13 mouse cellular contexts compared by ENCODE assay signal in the genomic region with DNA sequence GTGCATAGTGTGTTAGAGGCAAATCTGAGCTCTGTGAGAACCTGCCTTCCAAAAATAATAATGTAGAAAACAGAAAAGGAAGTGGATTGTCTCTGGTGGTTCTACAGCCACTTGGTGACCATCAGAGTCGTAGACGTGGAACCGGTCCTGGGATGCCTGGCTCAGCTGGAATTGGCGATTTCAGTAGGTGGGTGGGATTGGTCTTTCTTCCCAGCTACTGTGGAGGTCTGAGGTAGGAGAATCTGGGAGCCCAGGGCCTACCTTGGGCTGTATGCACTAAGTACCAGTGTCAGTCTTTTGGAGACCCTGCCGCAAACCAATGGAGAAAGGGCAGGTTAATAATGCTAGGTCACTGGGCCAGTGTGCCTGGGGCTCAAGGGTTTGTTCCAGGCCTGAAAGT. TPM values are rescaled to one million over a fixed set of nuclear protein-coding genes. Genes with fewer than 3 reads are reported as not detected.
DNase-seq lines count a peak whose midpoint lies in the region; ATAC-seq and TF ChIP-seq lines count a peak whose summit lies in the region.
"Had no signal": no experiment of that assay in that cellular context is flagged by ENCODE, and none has a peak within 500 bp of the region (broad histone marks: within the 10 kb centered on the region; RNA-seq: fewer than 3 reads in every experiment).

No protein-coding gene starts in this region.

- TF ChIP-seq POLR2A in heart, adult 2 months (IDR thresholded peaks at IDR 0.05; ENCODE audit: insufficient read depth, low read depth, low read length): no peak

- no peaks in the 10 kb centered on the region for H3K79me2 ChIP-seq in heart, adult 2 months (replicated peaks; ENCODE audit: control insufficient read depth, insufficient read depth, low read length)

- H3K4me2 ChIP-seq in embryonic facial prominence, embryonic 12.5 days (replicated peaks): peak overlapping the region; percentile 77
- H3K4me2 ChIP-seq in midbrain, embryonic 11.5 days: no peak overlapping the region; the same call in 1 of the 2 replicates
- H3K4me2 ChIP-seq in hindbrain, embryonic 16.5 days (ENCODE audit: low read length): peak overlapping the region; percentile 69
- H3K4me2 ChIP-seq in neural tube, embryonic 15.5 days: peak overlapping the region; percentile 84
- no peak overlapping the region for H3K4me2 ChIP-seq in liver, embryonic 12.5 days

- no peak overlapping the region; the same call in 1 of the 2 replicates for H3K9ac ChIP-seq in embryonic facial prominence, embryonic 12.5 days
- no peak overlapping the region for H3K9ac ChIP-seq in midbrain, embryonic 11.5 days (ENCODE audit: low read length)
- peak overlapping the region; percentile 82; the same call in 1 of the 2 replicates for H3K9ac ChIP-seq in hindbrain, embryonic 16.5 days (ENCODE audit: low read depth, low read length)
- no peak overlapping the region; the same call in 1 of the 2 replicates for H3K9ac ChIP-seq in neural tube, embryonic 15.5 days (replicated peaks)
- H3K9ac ChIP-seq in liver, embryonic 12.5 days: no peak overlapping the region
- no peak overlapping the region for H3K9ac ChIP-seq in heart, adult 2 months (ENCODE audit: low read depth, low read length)

- intact Hi-C loops in heart, adult 2 months (cut with DNase I): loop anchor here (5.0 kb wide), 1 partner anchor 96 kb away; no protein-coding TSS in a partner anchor

- DNase-seq in embryonic facial prominence, embryonic 10.5 days (ENCODE audit: low spot score): no peak
- no peak for DNase-seq in midbrain, embryonic 10.5 days (ENCODE audit: low spot score)
- DNase-seq in midbrain, embryonic 11.5 days (ENCODE audit: low spot score, missing footprints): no peak
- no peak for DNase-seq in heart, adult 2 months
- DNase-seq: kidney, adult 2 months had no signal

- peak overlapping the region; percentile 48 for H3K4me3 ChIP-seq in embryonic facial prominence, embryonic 12.5 days
- H3K4me3 ChIP-seq in embryonic facial prominence, embryonic 10.5 days: no peak overlapping the region; the same call in 1 of the 2 replicates
- H3K4me3 ChIP-seq in midbrain, embryonic 10.5 days: peak overlapping the region; percentile 63; the same call in 1 of the 2 replicates
- no peak overlapping the region for H3K4me3 ChIP-seq in midbrain, embryonic 11.5 days (ENCODE audit: low read depth, low read length)
- peak overlapping the region; percentile 69 for H3K4me3 ChIP-seq in hindbrain, embryonic 16.5 days (ENCODE audit: low read length)
- peak overlapping the region; percentile 60 for H3K4me3 ChIP-seq in neural tube, embryonic 15.5 days (replicated peaks)
- H3K4me3 ChIP-seq in liver, embryonic 12.5 days: no peak overlapping the region
- H3K4me3 ChIP-seq in heart, adult 2 months: no peak overlapping the region

- ATAC-seq in embryonic facial prominence, embryonic 12.5 days (ENCODE audit: insufficient number of reproducible peaks, insufficient read depth, low FRiP score, low TSS enrichment): no peak
- no peak for ATAC-seq in midbrain, embryonic 11.5 days (ENCODE audit: low FRiP score)
- ATAC-seq in hindbrain, embryonic 16.5 days: no peak
- no peak for ATAC-seq in neural tube, embryonic 15.5 days (ENCODE audit: low FRiP score)
- no peak for ATAC-seq in liver, embryonic 12.5 days

- TF ChIP-seq CTCF in heart, adult 2 months (IDR thresholded peaks at IDR 0.05): no peak

- TF ChIP-seq EP300 in heart, adult 2 months (IDR thresholded peaks at IDR 0.05; ENCODE audit: insufficient read depth, low read depth, low read length): no peak

- peaks cover 12% of the 10 kb centered on the region; the same call in 1 of the 2 replicates for H3K4me1 ChIP-seq in embryonic facial prominence, embryonic 12.5 days
- peaks cover 23% of the 10 kb centered on the region for H3K4me1 ChIP-seq in embryonic facial prominence, embryonic 10.5 days
- H3K4me1 ChIP-seq in midbrain, embryonic 10.5 days: peaks cover 36% of the 10 kb centered on the region
- H3K4me1 ChIP-seq in midbrain, embryonic 11.5 days (ENCODE audit: control insufficient read depth, insufficient read depth, low read length): peaks cover 15% of the 10 kb centered on the region
- peaks cover 23% of the 10 kb centered on the region for H3K4me1 ChIP-seq in hindbrain, embryonic 16.5 days (ENCODE audit: control insufficient read depth, insufficient read depth, low read depth, low read length)
- H3K4me1 ChIP-seq in neural tube, embryonic 15.5 days: peaks cover 49% of the 10 kb centered on the region
- H3K4me1 ChIP-seq in liver, embryonic 12.5 days: peaks cover 23% of the 10 kb centered on the region
- H3K4me1 ChIP-seq in heart, adult 2 months (ENCODE audit: control insufficient read depth, insufficient read depth, low read length): no peaks in the 10 kb centered on the region

- no peak overlapping the region for H3K27ac ChIP-seq in embryonic facial prominence, embryonic 12.5 days
- no peak overlapping the region for H3K27ac ChIP-seq in embryonic facial prominence, embryonic 10.5 days (replicated peaks)
- H3K27ac ChIP-seq in midbrain, embryonic 10.5 days (replicated peaks): no peak overlapping the region
- H3K27ac ChIP-seq in midbrain, embryonic 11.5 days (ENCODE audit: low read depth, low read length): no peak overlapping the region
- H3K27ac ChIP-seq in hindbrain, embryonic 16.5 days (ENCODE audit: low read depth, low read length): no peak overlapping the region
- H3K27ac ChIP-seq in neural tube, embryonic 15.5 days (replicated peaks): no peak overlapping the region
- H3K27ac ChIP-seq in liver, embryonic 12.5 days: no peak overlapping the region
- H3K27ac ChIP-seq in heart, adult 2 months: no peak overlapping the region
- H3K27ac ChIP-seq: macrophage had no signal

- H3K36me3 ChIP-seq in embryonic facial prominence, embryonic 12.5 days: 0 out of 2 replicates have a peak, but pooled peaks cover 11% of the 10 kb centered on the region
- peaks cover 37% of the 10 kb centered on the region for H3K36me3 ChIP-seq in embryonic facial prominence, embryonic 10.5 days (replicated peaks)
- peaks cover 16% of the 10 kb centered on the region for H3K36me3 ChIP-seq in midbrain, embryonic 10.5 days
- no peaks in the 10 kb centered on the region for H3K36me3 ChIP-seq in midbrain, embryonic 11.5 days (ENCODE audit: control insufficient read depth, insufficient read depth, low read length)
- H3K36me3 ChIP-seq in hindbrain, embryonic 16.5 days (ENCODE audit: control insufficient read depth, insufficient read depth, low read length): peaks cover 4% of the 10 kb centered on the region; the same call in 1 of the 2 replicates
- H3K36me3 ChIP-seq in neural tube, embryonic 15.5 days: peaks cover 7% of the 10 kb centered on the region
- peaks cover 12% of the 10 kb centered on the region for H3K36me3 ChIP-seq in liver, embryonic 12.5 days
- no peaks in the 10 kb centered on the region for H3K36me3 ChIP-seq in heart, adult 2 months (ENCODE audit: control insufficient read depth, insufficient read depth, low read length)

- peaks cover 29% of the 10 kb centered on the region for H3K27me3 ChIP-seq in embryonic facial prominence, embryonic 12.5 days
- H3K27me3 ChIP-seq in embryonic facial prominence, embryonic 10.5 days (replicated peaks; ENCODE audit: low read depth, poor library complexity, severe bottlenecking): peaks cover 49% of the 10 kb centered on the region
- peaks cover 35% of the 10 kb centered on the region for H3K27me3 ChIP-seq in midbrain, embryonic 10.5 days (ENCODE audit: low read depth, poor library complexity, severe bottlenecking)
- peaks cover 23% of the 10 kb centered on the region for H3K27me3 ChIP-seq in midbrain, embryonic 11.5 days (ENCODE audit: control insufficient read depth, insufficient read depth, low read length)
- H3K27me3 ChIP-seq in hindbrain, embryonic 16.5 days (replicated peaks; ENCODE audit: control insufficient read depth, insufficient read depth, low read length): no peaks in the 10 kb centered on the region
- H3K27me3 ChIP-seq in neural tube, embryonic 15.5 days (replicated peaks): peaks cover 6% of the 10 kb centered on the region; the same call in 1 of the 2 replicates
- peaks cover 65% of the 10 kb centered on the region for H3K27me3 ChIP-seq in liver, embryonic 12.5 days (replicated peaks)
- no peaks in the 10 kb centered on the region for H3K27me3 ChIP-seq in heart, adult 2 months (ENCODE audit: control insufficient read depth, insufficient read depth, low read length)

- H3K9me3 ChIP-seq in embryonic facial prominence, embryonic 12.5 days: no peaks in the 10 kb centered on the region
- no peaks in the 10 kb centered on the region for H3K9me3 ChIP-seq in embryonic facial prominence, embryonic 10.5 days
- no peaks in the 10 kb centered on the region for H3K9me3 ChIP-seq in midbrain, embryonic 10.5 days (replicated peaks)
- no peaks in the 10 kb centered on the region for H3K9me3 ChIP-seq in midbrain, embryonic 11.5 days (ENCODE audit: control insufficient read depth, low read length)
- no peaks in the 10 kb centered on the region for H3K9me3 ChIP-seq in hindbrain, embryonic 16.5 days (ENCODE audit: control insufficient read depth, low read length)
- no peaks in the 10 kb centered on the region for H3K9me3 ChIP-seq in neural tube, embryonic 15.5 days (replicated peaks)
- no peaks in the 10 kb centered on the region for H3K9me3 ChIP-seq in liver, embryonic 12.5 days (replicated peaks)

- 88% methylated on average over 5 of the region's 5 CpGs for WGBS in embryonic facial prominence, embryonic 12.5 days
- WGBS in embryonic facial prominence, embryonic 10.5 days: 86% methylated on average over 5 of the region's 5 CpGs
- WGBS in midbrain, embryonic 10.5 days: 91% methylated on average over 5 of the region's 5 CpGs
- WGBS in midbrain, embryonic 11.5 days: 85% methylated on average over 5 of the region's 5 CpGs
- WGBS in hindbrain, embryonic 16.5 days: 87% methylated on average over 5 of the region's 5 CpGs
- WGBS in neural tube, embryonic 15.5 days: 91% methylated on average over 5 of the region's 5 CpGs
- 74% methylated on average over 5 of the region's 5 CpGs for WGBS in liver, embryonic 12.5 days (ENCODE audit: insufficient replicate concordance)
- WGBS in heart, adult 2 months: 74% methylated on average over 5 of the region's 5 CpGs

RNA-seq across cellular contexts. Expression of a gene that starts 2.0 kb away (rescaled TPM):
- polyA plus RNA-seq in embryonic facial prominence, embryonic 12.5 days (2016; fragmentation: Nextera tagmentation; extraction: Ambion mirVana): 7.7 and 9.8 TPM in 2 replicates
- polyA plus RNA-seq in embryonic facial prominence, embryonic 10.5 days (2016; fragmentation: Nextera tagmentation; extraction: Ambion mirVana): 4.0 and 4.1 TPM in 2 replicates
- 4.0 and 4.1 TPM in 2 replicates for polyA plus RNA-seq in midbrain, embryonic 10.5 days (2016; fragmentation: Nextera tagmentation; extraction: Ambion mirVana)
- 3.7 and 4.0 TPM in 2 replicates for polyA plus RNA-seq in midbrain, embryonic 11.5 days (2014; fragmentation: Nextera tagmentation; extraction: Ambion mirVana)
- polyA plus RNA-seq in hindbrain, embryonic 16.5 days (2015; fragmentation: Nextera tagmentation; extraction: Ambion mirVana): 5.8 and 6.3 TPM in 2 replicates
- polyA plus RNA-seq in neural tube, embryonic 15.5 days (2015; fragmentation: Nextera tagmentation; extraction: Ambion mirVana): 7.6 and 8.0 TPM in 2 replicates
- polyA plus RNA-seq in liver, embryonic 12.5 days (2016; fragmentation: Nextera tagmentation; extraction: Ambion mirVana): 1.3 and 1.7 TPM in 2 replicates
- total RNA-seq in heart, adult 2 months (2021): 1 to 10 TPM; 3.5 to 3.9 TPM
- polyA plus RNA-seq in heart, adult 2 months (2012; rRNA removed): 3.4 and 4.0 TPM in 2 replicates

RNA-seq across cellular contexts. Expression of a gene that starts 5.8 kb away (rescaled TPM):
- not detected in 2 replicates for polyA plus RNA-seq in embryonic facial prominence, embryonic 12.5 days (2016; fragmentation: Nextera tagmentation; extraction: Ambion mirVana)
- polyA plus RNA-seq in embryonic facial prominence, embryonic 10.5 days (2016; fragmentation: Nextera tagmentation; extraction: Ambion mirVana): not detected in 2 replicates
- 0.07 and 0.16 TPM in 2 replicates for polyA plus RNA-seq in midbrain, embryonic 10.5 days (2016; fragmentation: Nextera tagmentation; extraction: Ambion mirVana)
- 0.10 TPM in 2 replicates for polyA plus RNA-seq in midbrain, embryonic 11.5 days (2014; fragmentation: Nextera tagmentation; extraction: Ambion mirVana)
- polyA plus RNA-seq in hindbrain, embryonic 16.5 days (2015; fragmentation: Nextera tagmentation; extraction: Ambion mirVana): 0.65 and 0.85 TPM in 2 replicates
- polyA plus RNA-seq in neural tube, embryonic 15.5 days (2015; fragmentation: Nextera tagmentation; extraction: Ambion mirVana): 0.84 and 0.93 TPM in 2 replicates
- not detected in 2 replicates for polyA plus RNA-seq in liver, embryonic 12.5 days (2016; fragmentation: Nextera tagmentation; extraction: Ambion mirVana)
- not detected for total RNA-seq in heart, adult 2 months (2021)
- polyA plus RNA-seq in heart, adult 2 months (2012; rRNA removed): 0.08 TPM in 1 of 2 replicates, not detected in the other
- total RNA-seq: adrenal gland, postnatal 14 days had no signal
- polyA plus RNA-seq: heart, embryonic 11.5 days; kidney, adult 2 months; macrophage had no signal

RNA-seq across cellular contexts. Expression of a gene that starts 10.8 kb away (rescaled TPM):
- 47.1 and 48.6 TPM in 2 replicates for polyA plus RNA-seq in embryonic facial prominence, embryonic 12.5 days (2016; fragmentation: Nextera tagmentation; extraction: Ambion mirVana)
- polyA plus RNA-seq in embryonic facial prominence, embryonic 10.5 days (2016; fragmentation: Nextera tagmentation; extraction: Ambion mirVana): 25.0 and 25.7 TPM in 2 replicates
- 21.4 and 23.5 TPM in 2 replicates for polyA plus RNA-seq in midbrain, embryonic 10.5 days (2016; fragmentation: Nextera tagmentation; extraction: Ambion mirVana)
- 24.1 and 26.5 TPM in 2 replicates for polyA plus RNA-seq in midbrain, embryonic 11.5 days (2014; fragmentation: Nextera tagmentation; extraction: Ambion mirVana)
- polyA plus RNA-seq in hindbrain, embryonic 16.5 days (2015; fragmentation: Nextera tagmentation; extraction: Ambion mirVana): 26.8 and 27.3 TPM in 2 replicates
- polyA plus RNA-seq in neural tube, embryonic 15.5 days (2015; fragmentation: Nextera tagmentation; extraction: Ambion mirVana): 28.4 and 28.6 TPM in 2 replicates
- 20.1 and 22.3 TPM in 2 replicates for polyA plus RNA-seq in liver, embryonic 12.5 days (2016; fragmentation: Nextera tagmentation; extraction: Ambion mirVana)
- 10 to 100 TPM; 22.5 to 24.5 TPM for total RNA-seq in heart, adult 2 months (2021)
- 12.7 and 15.1 TPM in 2 replicates for polyA plus RNA-seq in heart, adult 2 months (2012; rRNA removed)

RNA-seq across cellular contexts. Expression of a gene that starts 30.3 kb away (rescaled TPM):
- 0.13 and 0.18 TPM in 2 replicates for polyA plus RNA-seq in embryonic facial prominence, embryonic 12.5 days (2016; fragmentation: Nextera tagmentation; extraction: Ambion mirVana)
- polyA plus RNA-seq in embryonic facial prominence, embryonic 10.5 days (2016; fragmentation: Nextera tagmentation; extraction: Ambion mirVana): not detected in 2 replicates
- polyA plus RNA-seq in midbrain, embryonic 10.5 days (2016; fragmentation: Nextera tagmentation; extraction: Ambion mirVana): 0.09 TPM in 1 of 2 replicates, not detected in the other
- polyA plus RNA-seq in midbrain, embryonic 11.5 days (2014; fragmentation: Nextera tagmentation; extraction: Ambion mirVana): not detected in 2 replicates
- not detected in 2 replicates for polyA plus RNA-seq in hindbrain, embryonic 16.5 days (2015; fragmentation: Nextera tagmentation; extraction: Ambion mirVana)
- polyA plus RNA-seq in neural tube, embryonic 15.5 days (2015; fragmentation: Nextera tagmentation; extraction: Ambion mirVana): 0.31 and 1.3 TPM in 2 replicates
- 25.3 and 26.6 TPM in 2 replicates for polyA plus RNA-seq in liver, embryonic 12.5 days (2016; fragmentation: Nextera tagmentation; extraction: Ambion mirVana)
- not detected for total RNA-seq in heart, adult 2 months (2021)
- 0.06 TPM in 1 of 2 replicates, not detected in the other for polyA plus RNA-seq in heart, adult 2 months (2012; rRNA removed)
- total RNA-seq: left cerebral cortex, postnatal 14 days had no signal
- polyA plus RNA-seq: macrophage had no signal

RNA-seq across cellular contexts. Expression of a gene that starts 31.1 kb away (rescaled TPM):
- 51.8 and 56.5 TPM in 2 replicates for polyA plus RNA-seq in embryonic facial prominence, embryonic 12.5 days (2016; fragmentation: Nextera tagmentation; extraction: Ambion mirVana)
- polyA plus RNA-seq in embryonic facial prominence, embryonic 10.5 days (2016; fragmentation: Nextera tagmentation; extraction: Ambion mirVana): 43.4 and 45.2 TPM in 2 replicates
- polyA plus RNA-seq in midbrain, embryonic 10.5 days (2016; fragmentation: Nextera tagmentation; extraction: Ambion mirVana): 40.3 and 45.7 TPM in 2 replicates
- polyA plus RNA-seq in midbrain, embryonic 11.5 days (2014; fragmentation: Nextera tagmentation; extraction: Ambion mirVana): 30.9 and 33.3 TPM in 2 replicates
- polyA plus RNA-seq in hindbrain, embryonic 16.5 days (2015; fragmentation: Nextera tagmentation; extraction: Ambion mirVana): 24.1 and 27.5 TPM in 2 replicates
- polyA plus RNA-seq in neural tube, embryonic 15.5 days (2015; fragmentation: Nextera tagmentation; extraction: Ambion mirVana): 26.4 and 28.3 TPM in 2 replicates
- polyA plus RNA-seq in liver, embryonic 12.5 days (2016; fragmentation: Nextera tagmentation; extraction: Ambion mirVana): 30.3 and 33.3 TPM in 2 replicates
- 10 to 100 TPM; 93.2 to 99.4 TPM for total RNA-seq in heart, adult 2 months (2021)
- 54.9 and 61.3 TPM in 2 replicates for polyA plus RNA-seq in heart, adult 2 months (2012; rRNA removed)

Comparison
In these comparisons a context has a peak if more than half of its experiments do, and no peak if none do; other contexts are left out.
1. H3K4me3 ChIP-seq: peak in embryonic facial prominence, embryonic 12.5 days (single experiment), midbrain, embryonic 10.5 days (single experiment), hindbrain, embryonic 16.5 days (single experiment) and neural tube, embryonic 15.5 days (single experiment); none in embryonic facial prominence, embryonic 10.5 days (single experiment), midbrain, embryonic 11.5 days (single experiment), liver, embryonic 12.5 days (single experiment) and heart, adult 2 months (single experiment).
2. H3K4me2 ChIP-seq: peak in embryonic facial prominence, embryonic 12.5 days (single experiment), hindbrain, embryonic 16.5 days (single experiment) and neural tube, embryonic 15.5 days (single experiment); none in midbrain, embryonic 11.5 days (single experiment) and liver, embryonic 12.5 days (single experiment).